Mouse (Mus musculus) embryonic fibroblast, embryonic 13.5 days (primary cell): ENCODE data around the gene Ascl2. TPM values are rescaled to one million over a fixed set of nuclear protein-coding genes. Genes with fewer than 3 reads are reported as not detected.

ENCODE experiments used
- H3K27ac ChIP-seq: 2 replicates; pipeline ENCODE4 v1.5.1; 2012; ENCODE audit warnings: low read length, control low read depth, inconsistent platforms; ENCODE audit not compliant: insufficient read depth
- H3K4me1 ChIP-seq: 2 replicates; pipeline ENCODE4 v1.6.1; 2011; ENCODE audit warnings: low read length; ENCODE audit not compliant: control insufficient read depth, insufficient read depth
- H3K4me3 ChIP-seq: 2 replicates; pipeline ENCODE4 v1.5.1; 2011; ENCODE audit warnings: mild to moderate bottlenecking, control low read depth, low read length; ENCODE audit not compliant: insufficient read depth
- CTCF ChIP-seq: IDR thresholded peaks from 2 replicates; pipeline ENCODE4 v1.5.1; 2011; ENCODE audit warnings: mild to moderate bottlenecking, control low read depth, low read length, moderate library complexity, borderline replicate concordance; ENCODE audit not compliant: insufficient read depth
- POLR2A ChIP-seq: IDR thresholded peaks from 2 replicates; pipeline ENCODE4 v1.6.1; 2011; ENCODE audit warnings: low read depth, mild to moderate bottlenecking, control low read depth, low read length, moderate library complexity
- polyA plus RNA-seq: library from polyadenylated mRNA; stranded (reverse); fragments of >200 nt; gene quantifications from 2 replicates; pipeline ENCODE4 v1.2.4, GENCODE M21; 2011; ENCODE audit warnings: low read depth; ENCODE audit not compliant: missing spikeins, insufficient read length

Ascl2 gene
- polyA plus RNA-seq, result not detected in 2 replicates

- no peaks in the 10 kb centered on the region; the same call in 1 of the 2 replicates for H3K4me1 ChIP-seq
- H3K27ac ChIP-seq, result no peak within 1 kb of the TSS
- H3K4me3 ChIP-seq, result peak within 1 kb of the TSS; percentile 11
- no peak for TF ChIP-seq POLR2A
These were observed at the start of gene Ascl2 for GRCm38 (mm10) chr7:142968809-142969511. Gene Ascl2, minus strand, starts transcription at chr7:142969264.

- H3K27ac ChIP-seq, result no peak overlapping the region
- peaks cover 24% of the 10 kb centered on the region for H3K4me1 ChIP-seq
- no peak overlapping the region for H3K4me3 ChIP-seq
- TF ChIP-seq CTCF (no peak), POLR2A (no peak)
These were observed 48.1 kb upstream of the Ascl2 start for GRCm38 (mm10) chr7:143017181-143017580.

- TF ChIP-seq POLR2A, result no peak
- Histone ChIP-seq H3K4me1 (peaks cover 24% of the 10 kb centered on the region), H3K27ac (peak overlapping the region; percentile 80), H3K4me3 (no peak overlapping the region)
These were observed 47.5 kb upstream of the Ascl2 start for GRCm38 (mm10) chr7:143016424-143017142.

GRCm38 (mm10) chr7:143015755-143016423, 46.8 kb upstream of the Ascl2 start:
- H3K27ac ChIP-seq, result peak overlapping the region; percentile 80
- TF ChIP-seq POLR2A (no peak), CTCF (no peak)

GRCm38 (mm10) chr7:143014862-143015659, 46.0 kb upstream of the Ascl2 start:
- H3K27ac ChIP-seq, result peak overlapping the region; percentile 80
- no peak overlapping the region for H3K4me3 ChIP-seq
- peaks cover 24% of the 10 kb centered on the region for H3K4me1 ChIP-seq
- TF ChIP-seq POLR2A (no peak), CTCF (no peak)

More at GRCm38 (mm10) chr7:143015755-143016423, 46.8 kb upstream of the Ascl2 start:
- H3K4me1 ChIP-seq, result peaks cover 24% of the 10 kb centered on the region
- no peak overlapping the region for H3K4me3 ChIP-seq

- peaks cover 31% of the 10 kb centered on the region for H3K4me1 ChIP-seq
- H3K4me3 ChIP-seq, result no peak overlapping the region
- TF ChIP-seq CTCF, result no peak
- TF ChIP-seq POLR2A, result no peak
- peak overlapping the region; percentile 30 for H3K27ac ChIP-seq
These were observed 44.5 kb upstream of the Ascl2 start for GRCm38 (mm10) chr7:143013420-143014178.

- Histone ChIP-seq H3K27ac (no peak overlapping the region), H3K4me1 (peaks cover 31% of the 10 kb centered on the region), H3K4me3 (no peak overlapping the region)
- TF ChIP-seq POLR2A (no peak), CTCF (no peak)
These were observed 43.3 kb upstream of the Ascl2 start for GRCm38 (mm10) chr7:143012230-143012875.

- TF ChIP-seq CTCF (no peak), POLR2A (no peak)
- Histone ChIP-seq H3K4me1 (peaks cover 29% of the 10 kb centered on the region), H3K4me3 (no peak overlapping the region), H3K27ac (no peak overlapping the region)
These were observed 42.2 kb upstream of the Ascl2 start for GRCm38 (mm10) chr7:143011226-143011625.

- H3K27ac ChIP-seq, result peak overlapping the region; percentile 42; the same call in 1 of the 2 replicates
- no peak overlapping the region for H3K4me3 ChIP-seq
- H3K4me1 ChIP-seq, result peaks cover 21% of the 10 kb centered on the region
- no peak for TF ChIP-seq POLR2A
- no peak for TF ChIP-seq CTCF
These were observed 40.9 kb upstream of the Ascl2 start for GRCm38 (mm10) chr7:143009996-143010395.
